Mouse (Mus musculus) heart, adult 2 months (tissue): Measurements from ENCODE around the gene Kifc3.

Experiments used
- CTCF ChIP-seq: fragments of 200-600 bp; IDR thresholded peaks from 2 replicates; pipeline ENCODE4 v1.8.1; 2022; ENCODE audit warnings: antibody characterized with exemption, mild to moderate bottlenecking, moderate library complexity
- POLR2A ChIP-seq: fragments of 200-500 bp; IDR thresholded peaks from 2 replicates; pipeline ENCODE4 v1.6.1; 2011; ENCODE audit warnings: mild to moderate bottlenecking, low read depth, low read length, control low read depth; ENCODE audit not compliant: insufficient read depth

DNA sequence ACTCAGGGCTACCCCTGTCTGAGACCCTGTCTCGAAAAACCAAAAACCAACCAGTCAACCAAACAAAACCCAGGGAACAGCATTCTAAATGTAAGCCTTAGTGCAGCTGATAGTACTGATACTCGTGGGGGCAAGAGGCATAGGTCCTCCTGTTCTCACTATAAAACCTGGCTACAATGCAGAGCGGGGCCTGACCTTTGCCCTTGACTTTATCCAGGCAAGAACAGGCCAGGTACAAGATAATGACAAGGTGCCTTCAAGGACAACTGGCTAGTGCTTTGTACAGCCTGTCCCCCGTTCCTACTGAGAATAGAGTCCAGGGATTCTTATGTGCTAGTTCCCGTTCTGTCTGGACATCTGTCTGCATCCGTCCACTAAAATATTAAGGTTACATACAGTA, 25.6 kb downstream of the Kifc3 start:
- no peak for TF ChIP-seq POLR2A
- TF ChIP-seq CTCF = no peak
